Mouse (Mus musculus) C3H10T1/2 (cell line): Measurements from ENCODE around the gene Olfr1294. TPM values are rescaled to one million over a fixed set of nuclear protein-coding genes. Genes with fewer than 3 reads are reported as not detected.

ENCODE experiments used
- polyA plus RNA-seq, 2 experiments: library from polyadenylated mRNA; unstranded; fragments of >200 nt; fragmentation: generic; extraction: Trizol; gene quantifications; one replicate each; pipeline ENCODE4 v1.2.1; 2012; ENCODE audit warnings: missing spikeins in 2 of 2

Olfr1294 gene
- polyA plus RNA-seq = not detected

GRCm38 (mm10) chr2:111540191-111540590 is at the start of gene Olfr1294:
Gene Olfr1294, minus strand, starts transcription at chr2:111540291.

GRCm38 (mm10) chr2:111569581-111569980 is 29.5 kb upstream of the Olfr1294 start, which contains the start of gene Olfr1295:
Gene Olfr1295, minus strand, starts transcription at chr2:111569681.

GRCm38 (mm10) chr2:111524903-111525302 is 15.2 kb downstream of the Olfr1294 start, which contains the start of gene Olfr1293-ps:
Gene Olfr1293-ps, plus strand, starts transcription at chr2:111525203.

GRCm38 (mm10) chr2:111496880-111497279 is 43.2 kb downstream of the Olfr1294 start, which contains the start of gene Olfr1291-ps1:
Gene Olfr1291-ps1, plus strand, starts transcription at chr2:111497180.

GRCm38 (mm10) chr2:111493729-111494128 is 46.4 kb downstream of the Olfr1294 start, which contains the start of gene Olfr1290:
Gene Olfr1290, minus strand, starts transcription at chr2:111493829.

Other genes with a start within 250 kb of the Olfr1294 start
- gene Olfr1279, start 239.7 kb downstream of the Olfr1294 start, polyA plus RNA-seq = not detected
- not detected for gene Olfr1280, start 226.3 kb downstream of the Olfr1294 start, polyA plus RNA-seq
- gene Olfr1281, start 213.8 kb downstream of the Olfr1294 start, polyA plus RNA-seq = not detected
- gene Olfr1282, start 204.2 kb downstream of the Olfr1294 start, polyA plus RNA-seq = not detected
- gene Olfr1283, start 173.5 kb downstream of the Olfr1294 start, polyA plus RNA-seq = not detected
- not detected for gene Olfr1284, start 164.8 kb downstream of the Olfr1294 start, polyA plus RNA-seq
- not detected for gene Olfr1286, start 117.2 kb downstream of the Olfr1294 start, polyA plus RNA-seq
- not detected for gene Olfr1287, start 91.1 kb downstream of the Olfr1294 start, polyA plus RNA-seq
- not detected for gene Olfr1288, start 66.2 kb downstream of the Olfr1294 start, polyA plus RNA-seq
- gene Olfr1289, start 59.5 kb downstream of the Olfr1294 start, polyA plus RNA-seq = not detected
- not detected for gene Olfr1290, start 46.5 kb downstream of the Olfr1294 start, polyA plus RNA-seq
- gene Olfr1291-ps1, start 43.1 kb downstream of the Olfr1294 start, polyA plus RNA-seq = not detected
- not detected for gene Olfr1293-ps, start 15.1 kb downstream of the Olfr1294 start, polyA plus RNA-seq
- not detected for gene Olfr1295, start 29.4 kb upstream of the Olfr1294 start, polyA plus RNA-seq
- not detected for gene Olfr1297, start 86.2 kb upstream of the Olfr1294 start, polyA plus RNA-seq
- gene Olfr1298, start 108.9 kb upstream of the Olfr1294 start, polyA plus RNA-seq = not detected
- gene Olfr1299, start 121.1 kb upstream of the Olfr1294 start, polyA plus RNA-seq = not detected
- gene Olfr1301, start 210.7 kb upstream of the Olfr1294 start, polyA plus RNA-seq = not detected
- gene Olfr1302, start 237.1 kb upstream of the Olfr1294 start, polyA plus RNA-seq = not detected